Mouse (Mus musculus) brain, embryonic 14.5 days (tissue): ENCODE results near the gene Vps37b.

Experiments used
- CTCF ChIP-seq: fragments of 200-500 bp; IDR thresholded peaks from 2 replicates; pipeline ENCODE4 v1.5.1; 2012; ENCODE audit warnings: inconsistent platforms, mild to moderate bottlenecking, moderate library complexity, borderline replicate concordance; ENCODE audit not compliant: insufficient read depth, insufficient read length; ENCODE audit errors: extremely low read depth
- POLR2A ChIP-seq: fragments of 200-500 bp; IDR thresholded peaks from 2 replicates; pipeline ENCODE4 v1.6.1; 2012; ENCODE audit warnings: mild to moderate bottlenecking, inconsistent platforms, borderline replicate concordance; ENCODE audit not compliant: poor library complexity, insufficient read depth, insufficient read length, severe bottlenecking; ENCODE audit errors: extremely low read depth

GRCm38 (mm10) chr5:124013747-124014146 is 18.3 kb downstream of the Vps37b start:
- no peak for TF ChIP-seq CTCF
- no peak for TF ChIP-seq POLR2A
